Mouse (Mus musculus) neural tube, embryonic 14.5 days (tissue): ENCODE results near the gene Dcaf6. TPM values are rescaled to one million over a fixed set of nuclear protein-coding genes. Genes with fewer than 3 reads are reported as not detected.

Experiments
- ATAC-seq: fragments of 200-750 bp; cut with Nextera tagmentation; 2 replicates; pipeline ENCODE4 v1.8.0; 2017; ENCODE audit warnings: low read depth, mild to moderate bottlenecking, moderate TSS enrichment, moderate library complexity
- H3K27ac ChIP-seq: fragments of 300-500 bp; sonication (generic); 2 replicates; pipeline ENCODE4 v1.5.1; 2014; ENCODE audit warnings: low read depth, mild to moderate bottlenecking, control low read depth, low read length, moderate library complexity, mixed read lengths
- H3K27me3 ChIP-seq: fragments of 300-500 bp; sonication (generic); 2 replicates; pipeline ENCODE4 v1.6.1; 2014; ENCODE audit warnings: low read length; ENCODE audit not compliant: control insufficient read depth, insufficient read depth
- H3K36me3 ChIP-seq: fragments of 300-500 bp; sonication (generic); 2 replicates; pipeline ENCODE4 v1.6.1; 2014; ENCODE audit warnings: low read length, mixed read lengths; ENCODE audit not compliant: control insufficient read depth, insufficient read depth
- H3K4me1 ChIP-seq: fragments of 300-500 bp; sonication (generic); 2 replicates; pipeline ENCODE4 v1.6.1; 2014; ENCODE audit warnings: low read length; ENCODE audit not compliant: control insufficient read depth, insufficient read depth
- H3K4me2 ChIP-seq: fragments of 300-500 bp; sonication (generic); 2 replicates; pipeline ENCODE4 v1.6.1; 2014; ENCODE audit warnings: mild to moderate bottlenecking, low read depth, low read length, control low read depth
- H3K4me3 ChIP-seq: fragments of 300-500 bp; sonication (generic); 2 replicates; pipeline ENCODE4 v1.5.1; 2014; ENCODE audit warnings: low read depth, low read length, control low read depth, mixed read lengths
- H3K9ac ChIP-seq: fragments of 300-500 bp; sonication (generic); replicated peaks from 2 replicates; pipeline ENCODE4 v1.6.1; 2014; ENCODE audit warnings: low read depth, mild to moderate bottlenecking, control low read depth, low read length, mixed read lengths
- H3K9me3 ChIP-seq: fragments of 300-500 bp; sonication (generic); 2 replicates; pipeline ENCODE4 v1.6.1; 2016; ENCODE audit warnings: low read length; ENCODE audit not compliant: control insufficient read depth
- WGBS: fragments of 180-500 bp; shearing (Covaris S2); extraction: QIAGEN DNeasy Blood & Tissue Kit; methylation state at CpG from one replicate; pipeline ENCODE4 v1.1.7; 2014; 5-methylcytosine and 5-hydroxymethylcytosine counted together
- polyA plus RNA-seq: library from polyadenylated mRNA; unstranded; fragments of >200 nt; fragmentation: Nextera tagmentation; extraction: Ambion mirVana; gene quantifications from 2 replicates; pipeline ENCODE4 v1.2.1, GENCODE M21; 2014

The Dcaf6 gene
- 19.3 and 20.8 TPM in 2 replicates for polyA plus RNA-seq

DNA sequence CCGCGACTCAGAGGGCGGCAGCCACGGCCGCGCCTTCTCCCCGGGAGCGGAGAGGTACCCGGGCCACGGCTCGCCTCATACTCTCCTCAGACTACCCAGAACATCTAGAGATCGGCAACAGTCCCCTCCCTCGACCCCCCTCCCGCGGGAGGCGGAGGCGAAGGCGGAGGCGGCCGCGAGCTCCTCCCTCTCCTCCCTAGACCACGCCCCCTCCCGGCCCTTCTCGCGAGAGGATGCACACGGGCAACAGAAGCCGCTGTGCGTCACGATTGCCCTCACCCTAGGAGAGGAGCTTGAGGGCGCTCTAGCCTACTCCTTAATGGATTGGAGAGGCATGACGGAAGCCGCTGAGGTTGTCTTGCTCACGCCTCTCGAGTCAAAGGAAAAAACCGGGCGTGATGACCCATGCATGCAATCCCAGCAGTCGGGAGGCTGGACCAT is at the start of gene Dcaf6, which contains the start of gene Mpc2:
TSS of gene Dcaf6 (minus strand) at position 116 of the 441 bp plus-strand sequence.
TSS of gene Mpc2 (plus strand) at position 278 of the 441 bp plus-strand sequence.
- ATAC-seq, result peak; percentile 96
- WGBS, result under 1% methylated on average over 31 of the region's 37 CpGs
- H3K9me3 ChIP-seq, result no peaks in the 10 kb centered on the region

DNA sequence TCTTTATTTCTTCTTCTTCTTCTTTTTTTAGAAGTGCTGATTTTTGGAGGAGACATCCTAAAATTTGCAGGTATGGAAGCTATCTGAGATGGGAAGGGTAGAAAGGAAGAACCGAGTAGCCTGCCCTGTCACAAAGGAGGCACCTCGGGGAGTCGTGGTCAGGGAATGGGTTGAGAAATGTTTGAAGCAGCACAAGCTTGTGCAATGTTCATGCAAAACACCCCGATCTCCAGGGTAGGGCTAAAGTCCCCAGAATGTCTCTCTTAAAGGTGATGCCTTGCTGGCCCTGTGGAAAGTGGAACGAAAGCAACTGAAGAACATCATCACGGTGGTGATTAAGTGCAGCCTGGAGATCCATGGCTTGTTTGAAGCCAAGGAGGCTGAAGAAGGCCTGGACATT is 46.0 kb upstream of the Dcaf6 start:
- WGBS, result 93% methylated on average over 6 of the region's 6 CpGs
- H3K27ac ChIP-seq, result no peak overlapping the region
- H3K9me3 ChIP-seq, result no peaks in the 10 kb centered on the region
- H3K4me2 ChIP-seq, result no peak overlapping the region
- no peaks in the 10 kb centered on the region for H3K27me3 ChIP-seq
- H3K9ac ChIP-seq, result no peak overlapping the region
- no peaks in the 10 kb centered on the region for H3K36me3 ChIP-seq
- no peak for ATAC-seq
- no peak overlapping the region for H3K4me3 ChIP-seq
- H3K4me1 ChIP-seq, result no peaks in the 10 kb centered on the region

More for the DNA sequence above, at the start of gene Dcaf6, which contains the start of gene Mpc2:
- H3K9ac ChIP-seq, result peak within 1 kb of the TSS; percentile 74
- no peaks in the 10 kb centered on the region for H3K36me3 ChIP-seq
- H3K27ac ChIP-seq, result peak within 1 kb of the TSS; percentile 98
- peak within 1 kb of the TSS; percentile 92 for H3K4me2 ChIP-seq
- H3K27me3 ChIP-seq, result no peaks in the 10 kb centered on the region
- peak within 1 kb of the TSS; percentile 94 for H3K4me3 ChIP-seq
- peaks cover 4% of the 10 kb centered on the region; the same call in 1 of the 2 replicates for H3K4me1 ChIP-seq

DNA sequence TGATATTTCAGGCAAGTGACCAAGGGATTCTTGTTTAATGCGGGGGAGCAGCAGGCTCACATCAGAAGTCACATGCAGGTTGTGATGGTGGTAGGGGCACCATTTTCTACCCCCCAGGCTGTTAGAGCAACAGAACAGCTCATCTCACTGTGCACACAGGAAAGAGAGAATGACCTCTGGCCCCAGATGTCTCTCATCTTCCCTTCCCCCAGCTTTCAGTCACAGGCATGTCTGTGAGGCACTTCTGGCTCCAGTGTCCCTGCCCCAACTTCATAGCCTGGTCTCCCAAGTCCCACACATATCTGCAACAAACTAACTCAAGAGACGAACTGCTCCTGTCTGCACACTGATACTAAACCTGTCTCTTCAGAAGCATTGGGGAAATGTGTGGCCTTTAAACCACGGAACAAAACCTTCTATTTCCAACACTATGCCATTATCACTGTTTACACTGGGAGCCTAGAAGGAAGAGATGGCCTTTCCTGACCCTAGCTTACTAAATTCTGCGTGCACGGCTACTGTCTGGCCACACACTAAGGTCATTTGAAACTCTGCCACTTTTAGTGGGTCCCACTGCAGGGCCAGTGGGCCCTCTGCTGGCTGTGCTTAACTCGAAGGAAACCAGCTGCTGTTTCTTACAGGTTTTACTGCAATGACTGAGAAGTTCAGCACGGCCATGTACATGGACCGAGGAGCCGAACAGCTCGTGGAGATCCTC is 43.2 kb upstream of the Dcaf6 start:
- ATAC-seq, result no peak
- Histone ChIP-seq H3K4me2 (no peak overlapping the region), H3K9me3 (no peaks in the 10 kb centered on the region), H3K4me3 (no peak overlapping the region), H3K4me1 (no peaks in the 10 kb centered on the region), H3K36me3 (no peaks in the 10 kb centered on the region), H3K9ac (no peak overlapping the region), H3K27ac (no peak overlapping the region), H3K27me3 (no peaks in the 10 kb centered on the region)
- 63% methylated on average over 10 of the region's 10 CpGs for WGBS

DNA sequence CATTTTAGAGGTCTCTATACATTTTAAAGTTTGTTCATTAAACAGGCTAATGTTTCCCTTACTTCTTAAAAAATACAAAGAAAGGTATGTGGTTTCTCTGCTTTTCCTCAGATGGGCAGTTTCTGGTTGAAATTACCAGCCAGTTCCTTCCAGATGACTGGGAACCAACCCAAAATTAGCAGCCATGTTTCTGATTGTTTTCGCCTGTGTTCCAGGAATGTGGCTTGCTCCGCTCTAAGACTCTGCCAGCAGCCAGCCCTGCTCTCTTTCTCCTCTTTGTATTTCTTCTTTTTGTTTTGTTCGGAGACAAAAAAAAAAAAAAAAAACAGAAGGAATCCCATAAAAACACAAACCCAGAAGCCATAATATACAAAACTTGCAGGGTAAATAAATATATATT is 38.6 kb upstream of the Dcaf6 start:
- no peaks in the 10 kb centered on the region for H3K36me3 ChIP-seq
- 53% methylated on average over 3 of the region's 3 CpGs for WGBS

DNA sequence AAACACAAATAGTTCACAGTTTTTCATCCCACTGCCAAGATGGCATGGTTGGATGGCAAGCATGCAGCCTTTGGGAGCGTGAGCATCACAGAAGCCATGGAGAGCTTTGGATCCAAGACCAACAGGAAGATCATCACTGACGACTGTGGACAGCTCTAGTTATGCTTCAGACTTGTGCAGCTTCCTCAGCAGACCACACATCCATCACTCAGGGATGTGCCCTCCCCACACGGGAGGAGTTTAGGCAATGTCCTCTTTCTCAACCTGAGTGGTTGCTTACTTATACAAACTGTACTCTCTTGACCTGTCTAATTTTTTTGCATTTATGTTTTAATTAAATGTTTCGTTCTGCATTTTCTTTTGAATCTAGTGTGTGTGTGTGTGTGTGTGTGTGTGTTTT is 28.9 kb upstream of the Dcaf6 start:
- no peak overlapping the region for H3K27ac ChIP-seq
- no peaks in the 10 kb centered on the region for H3K36me3 ChIP-seq
- no peaks in the 10 kb centered on the region for H3K4me1 ChIP-seq
- no peak overlapping the region for H3K4me2 ChIP-seq
- no peaks in the 10 kb centered on the region for H3K9me3 ChIP-seq
- 89% methylated on average over 4 of the region's 4 CpGs for WGBS
- ATAC-seq, result no peak
- no peaks in the 10 kb centered on the region for H3K27me3 ChIP-seq
- H3K4me3 ChIP-seq, result no peak overlapping the region
- H3K9ac ChIP-seq, result no peak overlapping the region

More for the DNA sequence above, 38.6 kb upstream of the Dcaf6 start:
- no peaks in the 10 kb centered on the region for H3K27me3 ChIP-seq
- H3K27ac ChIP-seq, result no peak overlapping the region
- ATAC-seq, result no peak
- no peaks in the 10 kb centered on the region for H3K9me3 ChIP-seq
- H3K9ac ChIP-seq, result no peak overlapping the region
- no peaks in the 10 kb centered on the region for H3K4me1 ChIP-seq
- no peak overlapping the region for H3K4me3 ChIP-seq
- no peak overlapping the region for H3K4me2 ChIP-seq

DNA sequence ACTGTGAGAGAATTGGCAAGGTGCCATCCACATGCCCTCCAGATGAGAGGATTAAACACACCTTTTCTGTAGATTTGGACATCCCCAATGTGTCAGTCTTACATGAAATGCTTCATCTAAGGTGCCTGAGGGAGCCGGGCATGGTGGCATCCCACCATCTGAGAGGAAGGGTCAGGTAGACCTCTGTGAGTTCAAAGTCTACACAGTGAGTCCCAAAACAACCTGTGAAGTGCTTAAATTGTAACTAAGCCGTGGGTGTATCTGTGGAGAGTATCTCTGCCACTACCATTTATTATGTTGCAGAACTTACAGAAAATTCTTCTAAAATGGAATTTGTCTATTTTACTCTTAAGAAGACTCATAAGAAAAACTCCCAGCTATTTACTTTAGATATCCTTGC is 25.8 kb upstream of the Dcaf6 start:
- Histone ChIP-seq H3K36me3 (peaks cover 2% of the 10 kb centered on the region; the same call in 1 of the 2 replicates), H3K4me2 (no peak overlapping the region), H3K9me3 (no peaks in the 10 kb centered on the region), H3K9ac (no peak overlapping the region), H3K27ac (no peak overlapping the region), H3K4me1 (no peaks in the 10 kb centered on the region), H3K4me3 (no peak overlapping the region), H3K27me3 (no peaks in the 10 kb centered on the region)
- ATAC-seq, result no peak
- WGBS, result 92% methylated on average over 2 of the region's 2 CpGs

DNA sequence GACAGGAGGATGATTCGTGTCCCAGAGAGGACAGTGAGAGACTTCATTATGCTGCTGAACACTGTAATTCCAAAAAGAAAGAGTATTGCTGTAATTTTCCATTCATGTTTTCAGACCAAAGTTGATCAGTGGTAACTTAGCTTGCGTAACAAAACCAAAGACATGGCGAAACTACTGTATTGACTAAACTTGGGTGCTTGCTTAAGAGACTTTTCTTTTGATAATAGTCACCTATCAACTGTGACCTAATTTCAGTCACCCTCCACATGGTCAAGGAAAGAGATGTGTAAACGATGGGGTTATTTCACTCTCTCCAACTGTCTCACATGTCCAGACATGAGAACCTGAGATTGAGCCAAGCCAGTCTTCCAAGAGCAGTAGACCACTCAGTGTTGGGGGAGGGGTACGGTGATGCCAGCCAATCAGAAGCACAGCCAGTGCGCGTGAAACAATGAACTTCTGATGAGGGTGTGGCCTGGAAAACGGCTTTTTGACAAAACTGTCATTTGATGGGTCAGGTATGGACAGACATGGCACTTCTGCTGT is 24.5 kb upstream of the Dcaf6 start, which contains the start of gene Adcy10:
TSS of gene Adcy10 (plus strand) at position 496 of the 546 bp plus-strand sequence.
- Histone ChIP-seq H3K9me3 (no peaks in the 10 kb centered on the region), H3K27ac (no peak within 1 kb of the TSS), H3K4me3 (no peak within 1 kb of the TSS), H3K27me3 (no peaks in the 10 kb centered on the region), H3K4me2 (no peak within 1 kb of the TSS), H3K36me3 (peaks cover 12% of the 10 kb centered on the region; the same call in 1 of the 2 replicates), H3K9ac (no peak within 1 kb of the TSS), H3K4me1 (no peaks in the 10 kb centered on the region)
- 96% methylated on average over 8 of the region's 8 CpGs for WGBS
- ATAC-seq, result no peak

DNA sequence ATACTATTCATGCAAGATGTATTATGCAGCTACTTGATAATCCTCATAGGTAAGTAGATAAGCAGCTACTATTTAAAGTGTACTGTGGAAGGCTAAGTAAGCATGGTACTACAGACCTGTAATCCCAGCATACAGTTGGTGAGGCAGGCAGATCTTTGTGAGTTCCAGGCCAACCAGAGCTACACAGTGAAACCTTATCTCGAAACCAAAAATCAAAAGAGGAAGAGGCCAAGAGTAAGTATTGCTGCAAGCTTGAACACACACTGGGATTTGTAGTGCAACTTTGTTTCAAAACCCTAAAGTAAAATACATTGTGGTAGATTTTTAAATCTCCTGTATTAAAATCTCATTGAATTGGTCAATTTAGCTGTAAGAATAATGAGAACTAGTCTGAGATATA is 11.2 kb upstream of the Dcaf6 start:
- H3K4me1 ChIP-seq, result no peaks in the 10 kb centered on the region
- no peaks in the 10 kb centered on the region for H3K9me3 ChIP-seq
- no peak overlapping the region for H3K4me2 ChIP-seq
- WGBS, result 86% methylated on average over 1 of the region's 1 CpGs
- H3K9ac ChIP-seq, result no peak overlapping the region
- H3K27me3 ChIP-seq, result no peaks in the 10 kb centered on the region
- H3K36me3 ChIP-seq, result no peaks in the 10 kb centered on the region
- no peak overlapping the region for H3K4me3 ChIP-seq
- ATAC-seq, result no peak
- H3K27ac ChIP-seq, result no peak overlapping the region

DNA sequence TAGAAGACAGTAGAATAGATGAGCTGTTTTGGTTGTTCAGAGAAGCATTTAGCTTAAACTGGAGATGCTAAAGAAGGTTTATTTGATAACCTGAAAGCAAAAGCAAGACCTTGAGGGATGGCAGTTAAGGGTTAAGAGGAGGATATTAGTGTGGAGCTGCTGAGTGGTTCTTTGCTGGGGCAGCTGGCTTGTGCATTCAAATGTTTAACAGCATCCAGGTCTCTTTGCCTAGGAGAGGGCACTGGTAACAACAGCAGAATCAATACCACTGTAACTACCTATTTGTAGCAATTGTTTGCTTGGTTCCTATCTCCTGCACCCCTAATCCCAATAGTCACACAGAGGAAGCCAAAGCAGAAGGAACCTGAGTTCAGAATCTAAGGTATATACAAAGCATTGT is 9.4 kb upstream of the Dcaf6 start:
- no peak overlapping the region for H3K27ac ChIP-seq
- no peak for ATAC-seq
- H3K9me3 ChIP-seq, result no peaks in the 10 kb centered on the region
- no peak overlapping the region for H3K4me2 ChIP-seq
- H3K4me1 ChIP-seq, result no peaks in the 10 kb centered on the region
- no peaks in the 10 kb centered on the region for H3K36me3 ChIP-seq
- H3K9ac ChIP-seq, result no peak overlapping the region
- no peak overlapping the region for H3K4me3 ChIP-seq
- no peaks in the 10 kb centered on the region for H3K27me3 ChIP-seq
